Mouse (Mus musculus) activated CD4-positive, CD25-positive, alpha-beta regulatory T cell, adult 4 months (primary cell): Measurements from ENCODE around the gene Epor. TPM values are rescaled to one million over a fixed set of nuclear protein-coding genes. Genes with fewer than 3 reads are reported as not detected.

Source experiments
- ATAC-seq: one replicate; pipeline ENCODE4 v1.8.0; 2017
- polyA plus RNA-seq, 2 experiments: library from polyadenylated mRNA; unstranded; fragments of 100-300 nt; shearing (Covaris generic); gene quantifications; one replicate each; pipeline ENCODE4 v1.2.1; 2017

Epor gene
- polyA plus RNA-seq, 2 experiments from 2014 or later: 0.36 TPM; not detected in 1

GRCm38 (mm10) chr9:21962416-21963059, 768 bp downstream of the Epor start:
- peak; percentile 59 for ATAC-seq

- no peak for ATAC-seq
Measured at GRCm38 (mm10) chr9:21962010-21962409, 1.3 kb downstream of the Epor start.

GRCm38 (mm10) chr9:21961366-21961980, 1.8 kb downstream of the Epor start:
- ATAC-seq: no peak

GRCm38 (mm10) chr9:21960558-21961208, 2.6 kb downstream of the Epor start:
- no peak for ATAC-seq

GRCm38 (mm10) chr9:21960135-21960534, 3.2 kb downstream of the Epor start:
- ATAC-seq: no peak

- ATAC-seq: no peak
Measured at GRCm38 (mm10) chr9:21959244-21959643, 4.1 kb downstream of the Epor start.

- ATAC-seq: no peak
Measured at GRCm38 (mm10) chr9:21958372-21958771, 4.9 kb downstream of the Epor start.

GRCm38 (mm10) chr9:21955570-21956281, 7.6 kb downstream of the Epor start, which contains the start of gene Swsap1:
Gene Swsap1 (plus strand): TSS chr9:21955755.
- ATAC-seq: peak; percentile 89

GRCm38 (mm10) chr9:21955225-21955569, 8.1 kb downstream of the Epor start:
- peak; percentile 29 for ATAC-seq

- no peak for ATAC-seq
Measured at GRCm38 (mm10) chr9:21954635-21955034, 8.7 kb downstream of the Epor start.

GRCm38 (mm10) chr9:21953600-21953999, 9.7 kb downstream of the Epor start:
- no peak for ATAC-seq

GRCm38 (mm10) chr9:21951977-21952376, 11.3 kb downstream of the Epor start:
- no peak for ATAC-seq

GRCm38 (mm10) chr9:21950322-21950721, 13.0 kb downstream of the Epor start:
- no peak for ATAC-seq

- no peak for ATAC-seq
Measured at GRCm38 (mm10) chr9:21948790-21949189, 14.5 kb downstream of the Epor start.

GRCm38 (mm10) chr9:21948146-21948545, 15.2 kb downstream of the Epor start:
- ATAC-seq: no peak

GRCm38 (mm10) chr9:21947540-21948130, 15.7 kb downstream of the Epor start:
- no peak for ATAC-seq

- ATAC-seq: no peak
Measured at GRCm38 (mm10) chr9:21944267-21944666, 19.0 kb downstream of the Epor start.

GRCm38 (mm10) chr9:21943638-21944037, 19.7 kb downstream of the Epor start:
- no peak for ATAC-seq

GRCm38 (mm10) chr9:21943046-21943445, 20.3 kb downstream of the Epor start:
- ATAC-seq: no peak

GRCm38 (mm10) chr9:21938234-21938855, 25.0 kb downstream of the Epor start:
- ATAC-seq: no peak

- ATAC-seq: no peak
Measured at GRCm38 (mm10) chr9:21937711-21938175, 25.6 kb downstream of the Epor start.
